Mouse (Mus musculus) regulatory T cell (primary cell): Measurements from ENCODE around the gene Abca1.

ENCODE experiments used
- in situ Hi-C: fragments of 300-600 bp; cut with MboI, MseI; formaldehyde crosslinking; loops from one replicate; pipeline ENCODE4 v1.15.1; 2025; ENCODE audit warnings: high pct_unique_total_duplicates

The Abca1 gene

GRCm38 (mm10) chr4:53011732-53012361, 147.8 kb downstream of the Abca1 start, which contains the start of gene Nipsnap3b:
Gene Nipsnap3b (plus strand): TSS chr4:53011880.
- in situ Hi-C loops, result loop anchor here (10.0 to 25.0 kb wide), 2 partner anchors 423 to 575 kb away; partner anchors contain the start of gene Smc2

GRCm38 (mm10) chr4:53009871-53010270, 149.8 kb downstream of the Abca1 start:
- in situ Hi-C loops, result loop anchor here (10.0 to 25.0 kb wide), 2 partner anchors 425 to 573 kb away; partner anchors contain the start of gene Smc2

- in situ Hi-C loops, result loop anchor here (25.0 kb wide), 1 partner anchor 572 kb away; the partner anchor contains the start of gene Smc2
Observed at GRCm38 (mm10) chr4:53009183-53009582, 150.5 kb downstream of the Abca1 start.

- in situ Hi-C loops, result loop anchor here (25.0 kb wide), 1 partner anchor 563 kb away; the partner anchor contains the start of gene Smc2
Observed at GRCm38 (mm10) chr4:53000154-53000553, 159.5 kb downstream of the Abca1 start.

GRCm38 (mm10) chr4:52999449-52999848, 160.2 kb downstream of the Abca1 start:
- in situ Hi-C loops, result no loop called here

- in situ Hi-C loops, result no loop called here
Observed at GRCm38 (mm10) chr4:52989248-52989647, 170.4 kb downstream of the Abca1 start, which contains the start of gene Nipsnap3a. Gene Nipsnap3a (plus strand): TSS chr4:52989272.

GRCm38 (mm10) chr4:52986266-52986665, 173.4 kb downstream of the Abca1 start:
- in situ Hi-C loops, result no loop called here

- in situ Hi-C loops, result no loop called here
Observed at GRCm38 (mm10) chr4:52985216-52985615, 174.5 kb downstream of the Abca1 start.
